Mouse (Mus musculus): Measurements from ENCODE around the gene Klhl25. TPM values are rescaled to one million over a fixed set of nuclear protein-coding genes. Genes with fewer than 3 reads are reported as not detected.

Klhl25 gene
- 17.7 and 21.2 TPM in 2 replicates for polyA plus RNA-seq (2014; fragmentation: Nextera tagmentation; extraction: Ambion mirVana)

- Histone ChIP-seq H3K9ac (ENCODE audit: low read length) (peak within 1 kb of the TSS; percentile 81), H3K27me3 (ENCODE audit: control insufficient read depth, insufficient read depth, low read length) (no peaks in the 10 kb centered on the region), H3K4me2 (peak within 1 kb of the TSS; percentile 86), H3K4me1 (ENCODE audit: control insufficient read depth, insufficient read depth, low read length) (peaks cover 24% of the 10 kb centered on the region), H3K9me3 (ENCODE audit: control insufficient read depth, low read length) (no peaks in the 10 kb centered on the region), H3K27ac (ENCODE audit: low read depth, low read length) (peak within 1 kb of the TSS; percentile 37), H3K4me3 (ENCODE audit: low read depth, low read length) (peak within 1 kb of the TSS; percentile 65), H3K36me3 (ENCODE audit: control insufficient read depth, insufficient read depth, low read length) (peaks cover 2% of the 10 kb centered on the region; the same call in 1 of the 2 replicates)
- DNase-seq (ENCODE audit: low spot score, missing footprints) = peak; percentile 99
- ATAC-seq (ENCODE audit: low FRiP score) = peak; percentile 97
- WGBS = under 1% methylated on average over 60 of the region's 60 CpGs
These were observed at the start of gene Klhl25 for GRCm38 (mm10) chr7:75848115-75848775. Klhl25 (plus strand) TSS chr7:75848310.

- Histone ChIP-seq H3K4me1 (ENCODE audit: control insufficient read depth, insufficient read depth, low read length) (no peaks in the 10 kb centered on the region), H3K9ac (ENCODE audit: low read length) (no peak overlapping the region), H3K36me3 (ENCODE audit: control insufficient read depth, insufficient read depth, low read length) (no peaks in the 10 kb centered on the region), H3K27me3 (ENCODE audit: control insufficient read depth, insufficient read depth, low read length) (no peaks in the 10 kb centered on the region), H3K4me2 (no peak overlapping the region), H3K4me3 (ENCODE audit: low read depth, low read length) (no peak overlapping the region), H3K27ac (ENCODE audit: low read depth, low read length) (no peak overlapping the region), H3K9me3 (ENCODE audit: control insufficient read depth, low read length) (no peaks in the 10 kb centered on the region)
- DNase-seq (ENCODE audit: low spot score, missing footprints) (peak; percentile 72), ATAC-seq (ENCODE audit: low FRiP score) (no peak)
- WGBS = 76% methylated on average over 4 of the region's 4 CpGs
These were observed 47.6 kb upstream of the Klhl25 start for GRCm38 (mm10) chr7:75800530-75800929.

GRCm38 (mm10) chr7:75801022-75801421 is 47.1 kb upstream of the Klhl25 start:
- Histone ChIP-seq H3K9me3 (ENCODE audit: control insufficient read depth, low read length) (no peaks in the 10 kb centered on the region), H3K4me2 (no peak overlapping the region), H3K36me3 (ENCODE audit: control insufficient read depth, insufficient read depth, low read length) (no peaks in the 10 kb centered on the region), H3K4me1 (ENCODE audit: control insufficient read depth, insufficient read depth, low read length) (no peaks in the 10 kb centered on the region), H3K27ac (ENCODE audit: low read depth, low read length) (no peak overlapping the region), H3K4me3 (ENCODE audit: low read depth, low read length) (no peak overlapping the region), H3K27me3 (ENCODE audit: control insufficient read depth, insufficient read depth, low read length) (no peaks in the 10 kb centered on the region), H3K9ac (ENCODE audit: low read length) (no peak overlapping the region)
- peak; percentile 12 for DNase-seq (ENCODE audit: low spot score, missing footprints)
- ATAC-seq (ENCODE audit: low FRiP score) = no peak
- WGBS = 91% methylated on average over 3 of the region's 3 CpGs

- WGBS = 86% methylated on average over 5 of the region's 5 CpGs
- ATAC-seq (ENCODE audit: low FRiP score) = no peak
- no peaks in the 10 kb centered on the region for H3K36me3 ChIP-seq (ENCODE audit: control insufficient read depth, insufficient read depth, low read length)
- no peak for DNase-seq (ENCODE audit: low spot score, missing footprints)
- H3K27me3 ChIP-seq (ENCODE audit: control insufficient read depth, insufficient read depth, low read length) = no peaks in the 10 kb centered on the region
- H3K9ac ChIP-seq (ENCODE audit: low read length) = no peak overlapping the region
- no peaks in the 10 kb centered on the region for H3K9me3 ChIP-seq (ENCODE audit: control insufficient read depth, low read length)
- H3K4me2 ChIP-seq = no peak overlapping the region
- H3K4me3 ChIP-seq (ENCODE audit: low read depth, low read length) = no peak overlapping the region
- no peaks in the 10 kb centered on the region for H3K4me1 ChIP-seq (ENCODE audit: control insufficient read depth, insufficient read depth, low read length)
- no peak overlapping the region for H3K27ac ChIP-seq (ENCODE audit: low read depth, low read length)
These were observed 46.3 kb upstream of the Klhl25 start for GRCm38 (mm10) chr7:75801621-75802358.

GRCm38 (mm10) chr7:75802887-75803286 is 45.2 kb upstream of the Klhl25 start:
- no peaks in the 10 kb centered on the region for H3K4me1 ChIP-seq (ENCODE audit: control insufficient read depth, insufficient read depth, low read length)
- 79% methylated on average over 3 of the region's 3 CpGs for WGBS
- H3K36me3 ChIP-seq (ENCODE audit: control insufficient read depth, insufficient read depth, low read length) = no peaks in the 10 kb centered on the region
- no peaks in the 10 kb centered on the region for H3K9me3 ChIP-seq (ENCODE audit: control insufficient read depth, low read length)
- H3K4me2 ChIP-seq = no peak overlapping the region
- no peak overlapping the region for H3K9ac ChIP-seq (ENCODE audit: low read length)
- H3K27ac ChIP-seq (ENCODE audit: low read depth, low read length) = no peak overlapping the region
- no peaks in the 10 kb centered on the region for H3K27me3 ChIP-seq (ENCODE audit: control insufficient read depth, insufficient read depth, low read length)
- peak; percentile 41 for DNase-seq (ENCODE audit: low spot score, missing footprints)
- no peak for ATAC-seq (ENCODE audit: low FRiP score)
- H3K4me3 ChIP-seq (ENCODE audit: low read depth, low read length) = no peak overlapping the region

- 87% methylated on average over 4 of the region's 4 CpGs for WGBS
- no peak overlapping the region for H3K4me3 ChIP-seq (ENCODE audit: low read depth, low read length)
- H3K36me3 ChIP-seq (ENCODE audit: control insufficient read depth, insufficient read depth, low read length) = no peaks in the 10 kb centered on the region
- ATAC-seq (ENCODE audit: low FRiP score) (no peak), DNase-seq (ENCODE audit: low spot score, missing footprints) (no peak)
- no peaks in the 10 kb centered on the region for H3K27me3 ChIP-seq (ENCODE audit: control insufficient read depth, insufficient read depth, low read length)
- H3K27ac ChIP-seq (ENCODE audit: low read depth, low read length) = no peak overlapping the region
- H3K4me2 ChIP-seq = no peak overlapping the region
- H3K9ac ChIP-seq (ENCODE audit: low read length) = no peak overlapping the region
- no peaks in the 10 kb centered on the region for H3K4me1 ChIP-seq (ENCODE audit: control insufficient read depth, insufficient read depth, low read length)
- H3K9me3 ChIP-seq (ENCODE audit: control insufficient read depth, low read length) = no peaks in the 10 kb centered on the region
These were observed 41.9 kb upstream of the Klhl25 start for GRCm38 (mm10) chr7:75806161-75806560.

GRCm38 (mm10) chr7:75806711-75807110 is 41.4 kb upstream of the Klhl25 start:
- WGBS = 64% methylated on average over 4 of the region's 4 CpGs
- DNase-seq (ENCODE audit: low spot score, missing footprints) = peak; percentile 62

GRCm38 (mm10) chr7:75807460-75808304 is 40.4 kb upstream of the Klhl25 start:
- Histone ChIP-seq H3K9me3 (ENCODE audit: control insufficient read depth, low read length) (no peaks in the 10 kb centered on the region), H3K27me3 (ENCODE audit: control insufficient read depth, insufficient read depth, low read length) (no peaks in the 10 kb centered on the region), H3K4me1 (ENCODE audit: control insufficient read depth, insufficient read depth, low read length) (no peaks in the 10 kb centered on the region), H3K9ac (ENCODE audit: low read length) (no peak overlapping the region), H3K36me3 (ENCODE audit: control insufficient read depth, insufficient read depth, low read length) (no peaks in the 10 kb centered on the region), H3K27ac (ENCODE audit: low read depth, low read length) (no peak overlapping the region), H3K4me3 (ENCODE audit: low read depth, low read length) (no peak overlapping the region), H3K4me2 (no peak overlapping the region)
- 72% methylated on average over 17 of the region's 17 CpGs for WGBS
- DNase-seq (ENCODE audit: low spot score, missing footprints) = peak; percentile 81
- ATAC-seq (ENCODE audit: low FRiP score) = 0 out of 2 replicates have a peak, but pooled peaks have one; percentile 27

More at GRCm38 (mm10) chr7:75806711-75807110, 41.4 kb upstream of the Klhl25 start:
- Histone ChIP-seq H3K4me2 (no peak overlapping the region), H3K27ac (ENCODE audit: low read depth, low read length) (no peak overlapping the region), H3K9ac (ENCODE audit: low read length) (no peak overlapping the region), H3K4me3 (ENCODE audit: low read depth, low read length) (no peak overlapping the region), H3K4me1 (ENCODE audit: control insufficient read depth, insufficient read depth, low read length) (no peaks in the 10 kb centered on the region), H3K27me3 (ENCODE audit: control insufficient read depth, insufficient read depth, low read length) (no peaks in the 10 kb centered on the region), H3K36me3 (ENCODE audit: control insufficient read depth, insufficient read depth, low read length) (no peaks in the 10 kb centered on the region), H3K9me3 (ENCODE audit: control insufficient read depth, low read length) (no peaks in the 10 kb centered on the region)
- no peak for ATAC-seq (ENCODE audit: low FRiP score)

All from midbrain, embryonic 11.5 days (tissue).